Mouse (Mus musculus) erythroid progenitor cell, adult 5-6 weeks (primary cell): ENCODE data around the gene Neurl1a. TPM values are rescaled to one million over a fixed set of nuclear protein-coding genes. Genes with fewer than 3 reads are reported as not detected.

Experiments used
- total RNA-seq, 2 experiments: library from RNA; stranded (forward) in 1 of 2; stranded (reverse) in 1 of 2; fragments of 150-400 nt in 1 of 2; fragments of 186-747, 209-891 nt in 1 of 2; gene quantifications; 2 replicates each; pipeline versions ENCODE4 v1.2.3 to v1.2.4; 2015 to 2017; ENCODE audit warnings: low replicate concordance in 2 of 2

Neurl1a gene
- total RNA-seq, 2 experiments from 2014 or later, result 0.68 TPM; not detected in 1

Other genes starting within 250 kb of the Neurl1a start
- gene Ina, start 164.1 kb upstream of the Neurl1a start, total RNA-seq (2015; ENCODE audit: low replicate concordance), result not detected in 2 replicates
- gene Ina, start 164.1 kb upstream of the Neurl1a start, total RNA-seq (2017; ENCODE audit: low replicate concordance), result not detected in 2 replicates
- gene Nt5c2, start 163.7 kb upstream of the Neurl1a start, total RNA-seq (2015; ENCODE audit: low replicate concordance), result 26.4 and 41.4 TPM in 2 replicates
- gene Nt5c2, start 163.7 kb upstream of the Neurl1a start, total RNA-seq (2017; ENCODE audit: low replicate concordance), result 34.8 and 47.9 TPM in 2 replicates
- gene Pcgf6, start 127.9 kb upstream of the Neurl1a start, total RNA-seq (2015; ENCODE audit: low replicate concordance), result 6.7 and 8.6 TPM in 2 replicates
- 0.61 and 1.4 TPM in 2 replicates for gene Pcgf6, start 127.9 kb upstream of the Neurl1a start, total RNA-seq (2017; ENCODE audit: low replicate concordance)
- gene Taf5, start 111.1 kb upstream of the Neurl1a start, total RNA-seq (2015; ENCODE audit: low replicate concordance), result 19.5 and 19.7 TPM in 2 replicates
- 26.1 and 28.5 TPM in 2 replicates for gene Taf5, start 111.1 kb upstream of the Neurl1a start, total RNA-seq (2017; ENCODE audit: low replicate concordance)
- 215 and 274 TPM in 2 replicates for gene Usmg5, start 88.2 kb upstream of the Neurl1a start, total RNA-seq (2015; ENCODE audit: low replicate concordance)
- gene Usmg5, start 88.2 kb upstream of the Neurl1a start, total RNA-seq (2017; ENCODE audit: low replicate concordance), result 74.4 and 133 TPM in 2 replicates
- gene Pdcd11, start 88.1 kb upstream of the Neurl1a start, total RNA-seq (2015; ENCODE audit: low replicate concordance), result 1.4 and 3.4 TPM in 2 replicates
- gene Pdcd11, start 88.1 kb upstream of the Neurl1a start, total RNA-seq (2017; ENCODE audit: low replicate concordance), result 1.8 and 5.0 TPM in 2 replicates
- gene Calhm2, start 40.5 kb upstream of the Neurl1a start, total RNA-seq (2015; ENCODE audit: low replicate concordance), result 1.7 and 4.0 TPM in 2 replicates
- gene Calhm2, start 40.5 kb upstream of the Neurl1a start, total RNA-seq (2017; ENCODE audit: low replicate concordance), result 0.83 and 1.0 TPM in 2 replicates
- gene Calhm1, start 34.6 kb upstream of the Neurl1a start, total RNA-seq (2015; ENCODE audit: low replicate concordance), result not detected in 2 replicates
- not detected in 2 replicates for gene Calhm1, start 34.6 kb upstream of the Neurl1a start, total RNA-seq (2017; ENCODE audit: low replicate concordance)
- gene Calhm3, start 21.1 kb upstream of the Neurl1a start, total RNA-seq (2015; ENCODE audit: low replicate concordance), result not detected in 2 replicates
- not detected in 2 replicates for gene Calhm3, start 21.1 kb upstream of the Neurl1a start, total RNA-seq (2017; ENCODE audit: low replicate concordance)